Mouse (Mus musculus): ENCODE data around the gene Rusc2.

The Rusc2 gene

DNA sequence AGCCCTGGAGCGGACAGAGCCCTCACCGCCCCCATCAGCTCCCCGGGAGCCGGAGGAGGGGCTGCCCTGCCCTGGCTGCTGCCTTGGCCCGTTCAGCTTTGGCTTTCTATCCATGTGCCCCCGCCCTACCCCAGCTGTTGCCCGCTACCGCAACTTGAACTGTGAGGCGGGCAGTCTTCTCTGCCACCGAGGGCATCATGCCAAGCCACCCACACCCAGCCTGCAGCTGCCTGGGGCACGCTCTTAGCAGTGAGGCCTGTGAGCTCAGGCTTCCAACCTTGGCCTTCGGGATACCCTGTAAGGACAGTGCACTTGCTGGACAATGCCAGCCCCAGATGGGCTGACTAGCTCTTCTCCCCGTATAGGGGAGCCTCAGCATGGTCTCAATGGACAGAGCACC is 65.5 kb downstream of the Rusc2 start:
- DNase-seq: no peak

DNA sequence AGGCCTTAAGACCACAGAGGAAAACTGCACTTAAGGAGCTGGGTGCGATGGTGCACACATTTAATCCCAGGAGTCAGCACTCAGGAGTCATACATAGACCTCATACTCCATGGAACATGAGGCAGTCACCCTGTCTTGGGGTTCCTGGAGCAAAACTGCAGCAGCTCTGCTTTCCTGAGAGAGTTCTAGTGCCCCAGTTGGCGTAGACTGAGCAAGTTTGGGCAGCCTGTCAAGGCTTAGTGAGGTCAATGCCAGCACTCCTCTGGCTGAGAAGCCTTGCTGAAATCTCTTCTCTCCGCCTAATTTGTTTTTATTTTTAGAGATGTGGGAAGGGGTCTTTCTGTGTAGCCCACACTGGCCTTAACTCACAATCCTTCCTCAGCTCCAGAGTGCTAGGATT is 66.8 kb downstream of the Rusc2 start:
- DNase-seq: no peak

DNA sequence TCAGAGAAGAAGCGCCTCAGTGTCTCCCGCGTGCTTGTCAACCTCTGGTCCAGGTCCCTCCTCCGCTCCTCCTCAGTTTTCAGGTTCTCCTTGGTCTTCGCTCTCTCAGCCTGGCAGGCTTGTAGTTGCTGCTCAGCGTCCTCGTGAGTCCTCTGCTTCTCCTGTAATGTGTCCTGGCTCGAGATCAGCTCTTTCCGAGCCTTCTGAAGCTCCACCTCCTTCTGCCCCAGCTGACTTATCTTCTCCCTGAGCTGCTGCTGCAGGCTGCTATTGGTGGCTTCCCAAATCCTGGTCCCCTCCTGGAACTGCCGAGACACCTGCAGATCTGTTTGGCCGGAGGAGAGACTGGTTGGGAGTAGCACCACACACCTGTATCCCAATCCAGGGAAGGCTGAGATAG is 70.5 kb downstream of the Rusc2 start:
- no peak for DNase-seq

DNA sequence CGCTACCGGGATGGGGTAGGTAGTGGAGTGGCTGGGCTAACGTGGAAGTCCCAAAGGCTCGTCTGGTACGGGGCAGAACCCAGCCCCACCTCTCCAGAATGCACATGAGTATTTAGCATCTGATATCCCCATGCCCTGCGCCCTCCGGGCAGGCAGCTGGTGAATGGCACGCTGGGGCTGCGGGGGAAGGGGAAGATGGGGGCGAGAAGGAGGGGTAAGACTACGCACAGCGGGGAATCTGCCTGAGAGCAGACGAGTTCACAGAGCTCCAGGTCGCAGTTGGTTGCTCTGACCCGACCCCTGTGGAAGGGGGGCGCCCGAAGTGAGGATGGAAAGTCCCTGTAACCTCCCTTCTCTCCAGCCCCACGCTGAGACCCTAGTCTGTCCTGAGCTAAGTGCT is 71.6 kb downstream of the Rusc2 start:
- no peak for DNase-seq

DNA sequence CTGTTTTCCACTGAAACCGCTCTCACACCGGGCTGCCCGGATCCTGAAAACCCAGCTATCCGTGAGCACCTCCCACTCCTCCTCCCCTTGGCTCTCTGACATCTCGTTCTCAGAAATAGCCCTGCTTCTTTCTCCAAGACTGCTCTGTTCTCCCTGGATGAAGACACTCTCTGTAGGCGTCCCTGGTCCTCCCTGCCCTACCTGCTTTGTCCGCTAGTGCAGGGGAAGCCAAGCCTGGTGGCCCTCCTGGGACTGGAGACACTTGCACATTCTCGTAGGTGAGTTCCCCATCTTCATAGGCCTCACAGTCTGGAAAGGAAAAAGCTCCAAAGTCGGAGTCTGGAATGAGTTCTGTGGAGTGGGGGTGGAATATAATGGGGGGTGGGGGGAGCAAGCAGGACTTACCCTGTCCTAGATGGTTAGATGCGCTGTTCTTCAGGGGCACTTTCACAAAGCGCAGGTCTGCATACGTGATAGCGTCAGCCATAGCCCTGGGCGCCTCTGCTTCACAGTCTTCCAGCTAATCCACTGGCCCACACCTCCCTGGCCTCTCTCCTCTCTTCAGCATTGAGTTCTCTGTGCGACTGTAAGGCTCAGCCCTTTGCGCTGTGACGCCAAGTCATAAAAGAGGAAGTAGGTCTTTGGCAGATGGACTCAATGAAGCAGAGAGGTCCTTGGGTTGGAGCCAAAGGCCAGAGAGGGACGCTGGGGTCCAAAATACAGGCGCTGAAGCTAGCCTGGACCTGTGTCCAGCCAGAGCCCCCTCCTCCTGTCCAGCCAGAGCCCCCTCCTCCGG is 72.5 kb downstream of the Rusc2 start, which contains the start of gene Cd72:
Gene Cd72, minus strand, starts transcription at position 588 of the 796 bp plus-strand sequence.
- DNase-seq: no peak

DNA sequence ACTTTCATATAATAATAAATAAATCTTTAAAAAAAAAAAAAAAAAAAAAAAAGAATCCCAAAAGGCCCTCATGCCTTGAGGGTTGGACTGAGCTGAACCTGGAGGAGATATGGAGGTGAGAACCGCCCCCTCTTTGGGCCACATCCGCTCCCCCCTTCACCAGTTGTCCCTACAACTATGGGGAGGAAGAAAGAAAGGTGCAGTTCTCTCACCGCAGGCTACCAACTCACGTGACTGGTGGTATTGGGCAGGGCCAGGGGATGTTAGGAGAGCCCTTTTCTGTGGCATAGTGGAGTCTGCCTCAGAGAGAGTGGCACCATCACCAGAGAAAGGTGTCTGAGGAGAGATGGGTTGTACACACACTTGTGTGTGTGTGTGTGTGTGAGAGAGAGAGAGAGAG is 74.7 kb downstream of the Rusc2 start:
- DNase-seq: no peak

DNA sequence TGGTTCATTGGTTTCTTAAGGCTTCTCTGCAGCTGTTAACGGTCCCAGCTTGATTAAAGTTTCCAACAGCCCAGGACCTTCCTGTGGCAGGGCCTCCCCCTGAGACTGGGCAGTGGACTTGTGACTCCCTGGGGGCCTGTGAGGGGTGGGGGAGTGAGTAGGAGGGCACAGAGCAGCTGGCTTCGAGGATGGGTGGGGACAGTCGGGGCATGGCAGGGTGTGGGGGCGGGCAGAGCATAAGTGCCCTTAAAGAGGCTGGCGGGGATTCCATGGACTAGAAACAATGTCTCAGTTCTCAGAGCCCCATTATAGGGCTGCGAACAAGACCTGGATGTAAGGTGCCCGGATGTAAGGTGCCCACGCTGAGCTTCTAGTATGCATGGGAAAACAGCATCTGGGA is 75.3 kb downstream of the Rusc2 start:
- no peak for DNase-seq

DNA sequence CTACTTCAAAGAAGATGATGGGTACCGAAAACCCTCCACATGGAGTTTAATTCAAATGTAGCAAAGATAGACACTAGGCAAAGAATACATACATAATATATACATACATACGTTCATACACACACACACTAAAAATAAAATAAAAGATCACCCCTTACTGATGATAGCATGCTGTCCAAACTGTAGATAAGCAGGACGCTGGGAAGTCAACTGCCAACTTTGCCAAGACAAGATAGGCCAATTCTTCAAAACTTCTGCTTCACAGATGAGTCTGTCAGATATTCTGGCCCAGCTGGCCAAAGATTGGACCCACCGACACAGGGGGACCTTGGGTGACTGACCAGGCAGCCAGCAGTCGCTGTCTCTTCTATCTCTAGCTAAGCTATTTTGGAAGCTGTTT is 81.3 kb downstream of the Rusc2 start:
- no peak for DNase-seq

DNA sequence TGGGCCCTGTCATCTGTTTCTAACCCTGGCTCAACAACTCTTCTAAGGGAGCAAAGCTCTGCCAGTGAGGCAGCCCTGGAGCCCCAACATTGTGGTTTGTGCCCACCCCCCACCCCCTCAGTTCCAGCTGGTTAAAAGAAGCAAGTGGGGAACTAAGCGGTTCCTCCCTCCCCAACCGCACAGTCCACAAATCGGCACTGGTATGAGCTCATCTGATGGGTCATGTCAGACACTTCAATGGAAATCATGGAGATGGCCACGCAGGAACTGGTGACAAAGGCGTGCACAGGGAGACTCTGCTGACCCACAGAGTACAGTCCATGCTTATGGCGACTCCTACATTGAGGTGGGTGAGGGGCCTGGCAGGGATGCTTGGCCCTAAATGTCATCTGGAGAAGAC is 84.2 kb downstream of the Rusc2 start:
- DNase-seq: no peak

DNA sequence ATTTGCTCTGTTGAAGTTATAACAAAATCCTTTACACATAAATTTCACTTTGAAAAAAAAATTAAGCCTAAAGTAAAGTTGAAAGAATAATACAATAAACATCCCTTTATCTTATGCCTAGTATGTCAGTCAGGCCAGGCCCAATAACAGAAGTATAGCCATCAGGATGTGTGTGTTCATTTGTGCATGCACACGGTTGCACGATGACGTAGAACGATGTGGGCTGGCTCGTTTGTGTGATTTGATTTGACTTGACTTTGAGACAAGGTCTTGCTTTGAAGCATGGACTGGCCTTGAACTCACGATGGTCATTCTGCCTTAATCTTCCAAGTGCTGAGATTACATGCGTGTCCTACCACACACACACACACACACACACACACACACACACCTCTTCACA is 85.1 kb downstream of the Rusc2 start:
- no peak for DNase-seq

DNA sequence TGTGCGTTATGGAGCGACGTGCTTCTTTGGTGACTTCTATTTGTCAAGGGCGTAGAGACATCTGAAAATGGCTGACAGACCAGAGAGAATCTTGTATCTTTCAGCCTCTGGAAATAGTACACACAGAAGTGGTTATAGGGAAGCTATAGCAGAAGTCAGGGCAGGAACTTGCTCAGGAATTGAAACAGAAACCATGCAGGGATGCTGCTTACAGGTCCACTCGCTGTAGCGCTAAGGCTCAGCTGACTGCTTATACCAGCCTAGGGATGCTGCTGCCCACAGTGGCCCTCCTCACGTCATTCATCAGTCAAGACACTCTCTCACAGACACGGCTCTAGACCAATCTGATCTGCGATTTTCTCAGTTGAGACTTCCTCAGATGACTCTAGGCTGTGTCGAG is 88.5 kb downstream of the Rusc2 start:
- no peak for DNase-seq

DNA sequence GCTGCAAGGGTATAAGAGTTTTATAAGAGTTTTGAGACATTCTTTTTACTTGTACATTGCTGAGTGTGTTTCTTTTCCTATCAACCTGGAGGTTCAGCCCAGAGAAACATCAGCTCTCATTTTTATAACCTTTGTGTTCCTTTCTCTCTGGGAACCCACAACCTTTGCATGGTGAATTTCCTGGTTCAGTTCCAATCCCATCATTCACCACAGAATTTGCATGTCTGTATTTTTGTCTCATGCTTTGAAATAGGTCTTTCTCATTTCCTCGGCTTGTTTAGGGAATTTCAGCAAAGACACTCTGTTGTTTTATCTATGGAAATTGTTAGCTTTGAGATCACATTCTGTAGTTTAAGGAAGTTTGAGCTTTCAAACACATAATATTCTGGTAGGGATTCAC is 91.9 kb downstream of the Rusc2 start:
- DNase-seq: no peak

DNA sequence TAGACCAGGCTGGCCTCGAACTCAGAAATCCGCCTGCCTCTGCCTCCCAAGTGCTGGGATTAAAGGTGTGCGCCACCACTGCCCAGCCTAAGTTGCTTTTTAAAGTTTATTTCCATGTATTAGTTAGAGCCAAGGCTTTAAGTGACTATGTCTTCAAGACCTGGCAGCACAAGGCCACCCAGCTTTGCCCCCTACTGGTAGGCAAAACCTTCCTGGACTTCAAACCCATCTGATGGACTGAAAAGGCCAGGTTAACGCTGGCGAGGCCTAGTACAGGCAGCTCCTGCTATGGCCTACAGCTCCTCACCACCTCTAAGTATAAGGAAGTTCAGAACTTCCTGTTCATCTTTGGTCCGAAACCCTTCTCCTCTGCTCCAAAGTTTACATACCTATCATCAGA is 94.8 kb downstream of the Rusc2 start:
- no peak for DNase-seq

All from cerebellum, adult 9-10 months (tissue).